Mouse (Mus musculus) brain, embryonic 14.5 days (tissue): ENCODE results near the gene Cars2.

ENCODE experiments used
- CTCF ChIP-seq: fragments of 200-500 bp; IDR thresholded peaks from 2 replicates; pipeline ENCODE4 v1.5.1; 2012; ENCODE audit warnings: inconsistent platforms, mild to moderate bottlenecking, moderate library complexity, borderline replicate concordance; ENCODE audit not compliant: insufficient read depth, insufficient read length; ENCODE audit errors: extremely low read depth
- POLR2A ChIP-seq: fragments of 200-500 bp; IDR thresholded peaks from 2 replicates; pipeline ENCODE4 v1.6.1; 2012; ENCODE audit warnings: mild to moderate bottlenecking, inconsistent platforms, borderline replicate concordance; ENCODE audit not compliant: poor library complexity, insufficient read depth, insufficient read length, severe bottlenecking; ENCODE audit errors: extremely low read depth

GRCm38 (mm10) chr8:11464707-11464964, 85.9 kb downstream of the Cars2 start:
- TF ChIP-seq POLR2A (no peak), CTCF (no peak)
